Mouse (Mus musculus): ENCODE results near the gene Fchsd2.

DNA sequence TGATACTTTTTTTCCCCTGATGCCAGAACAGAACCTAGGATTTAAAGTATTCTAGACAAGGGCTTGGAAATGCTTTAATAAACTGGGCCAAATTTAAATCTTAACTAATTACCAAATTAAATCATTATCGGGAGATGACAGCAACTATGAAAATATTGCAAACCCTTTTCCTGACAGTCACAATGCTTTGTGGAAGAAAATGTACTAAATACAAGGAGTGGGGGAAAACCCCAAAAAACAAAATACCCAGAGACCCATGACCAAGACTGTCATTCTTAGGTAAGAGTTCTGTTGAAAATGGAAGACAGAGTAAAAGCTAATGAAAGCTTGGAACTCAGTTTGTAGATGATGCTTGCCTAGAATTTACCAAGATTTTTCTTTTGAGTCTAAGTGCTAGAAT, 78.3 kb downstream of the Fchsd2 start:
- TF ChIP-seq EP300 (IDR thresholded peaks at IDR 0.05; ENCODE audit: low read depth) = no peak
- TF ChIP-seq CTCF (IDR thresholded peaks at IDR 0.05; ENCODE audit: low read depth) = no peak
